Mouse (Mus musculus) embryonic facial prominence, embryonic 13.5 days (tissue): Measurements from ENCODE around the gene Cyp3a41a. TPM values are rescaled to one million over a fixed set of nuclear protein-coding genes. Genes with fewer than 3 reads are reported as not detected.
"Not testable (repeated sequence)": the region's sequence is repeated elsewhere in the genome, so short reads cannot be mapped to it uniquely, and the experiment has no call there.

ENCODE experiments used
- ATAC-seq: fragments of 200-750 bp; cut with Nextera tagmentation; 2 replicates; pipeline ENCODE4 v1.8.0; 2017; ENCODE audit warnings: low read depth; ENCODE audit not compliant: insufficient number of reproducible peaks, insufficient read depth, low FRiP score, low TSS enrichment
- H3K27ac ChIP-seq: fragments of 300-500 bp; sonication (generic); 2 replicates; pipeline ENCODE4 v1.5.1; 2015; ENCODE audit warnings: moderate library complexity, mild to moderate bottlenecking, inconsistent platforms
- H3K27me3 ChIP-seq: fragments of 300-500 bp; sonication (generic); 2 replicates; pipeline ENCODE4 v1.6.1; 2015; ENCODE audit warnings: mild to moderate bottlenecking, inconsistent platforms
- H3K36me3 ChIP-seq: fragments of 300-500 bp; sonication (generic); 2 replicates; pipeline ENCODE4 v1.6.1; 2015; ENCODE audit warnings: mild to moderate bottlenecking, inconsistent platforms
- H3K4me1 ChIP-seq: fragments of 300-500 bp; sonication (generic); 2 replicates; pipeline ENCODE4 v1.6.1; 2015; ENCODE audit warnings: inconsistent platforms
- H3K4me2 ChIP-seq: fragments of 300-500 bp; sonication (generic); 2 replicates; pipeline ENCODE4 v1.6.1; 2015; ENCODE audit warnings: moderate library complexity, mild to moderate bottlenecking, inconsistent platforms
- H3K4me3 ChIP-seq: fragments of 300-500 bp; sonication (generic); 2 replicates; pipeline ENCODE4 v1.5.1; 2015; ENCODE audit warnings: mild to moderate bottlenecking, inconsistent platforms
- H3K9ac ChIP-seq: fragments of 300-500 bp; sonication (generic); 2 replicates; pipeline ENCODE4 v1.6.1; 2015; ENCODE audit warnings: mild to moderate bottlenecking, inconsistent platforms
- H3K9me3 ChIP-seq: fragments of 300-500 bp; sonication (generic); 2 replicates; pipeline ENCODE4 v1.6.1; 2016; ENCODE audit warnings: inconsistent platforms
- WGBS: fragments of 180-500 bp; shearing (Covaris S2); methylation state at CpG from one replicate; pipeline ENCODE4 v1.1.7; 2015; ENCODE audit warnings: mixed read lengths; 5-methylcytosine and 5-hydroxymethylcytosine counted together
- polyA plus RNA-seq: library from polyadenylated mRNA; unstranded; fragments of >200 nt; fragmentation: Nextera tagmentation; extraction: Ambion mirVana; gene quantifications from 2 replicates; pipeline ENCODE4 v1.2.1, GENCODE M21; 2015

The Cyp3a41a gene
- polyA plus RNA-seq = not detected in 2 replicates

DNA sequence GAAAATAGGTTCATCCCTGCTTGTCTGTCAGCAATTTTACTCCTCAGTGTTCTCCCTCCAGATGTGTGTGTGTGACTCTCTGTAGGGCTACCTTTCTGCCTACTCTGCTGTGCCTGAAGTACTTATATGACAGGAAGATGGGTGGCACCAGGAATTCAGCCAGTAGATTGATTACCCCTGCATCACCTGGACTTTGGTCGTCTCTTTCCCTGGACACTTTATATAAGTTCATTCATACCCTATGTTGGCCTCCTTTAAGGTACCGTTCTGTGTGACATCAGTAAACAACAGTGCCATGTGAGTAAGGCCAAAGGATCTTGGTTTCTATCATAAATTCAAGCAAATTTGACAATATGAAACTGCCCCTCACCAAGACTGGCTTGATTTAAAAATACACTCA, at the start of gene Cyp3a41a:
Gene Cyp3a41a, minus strand, starts transcription at position 101 of the 400 bp plus-strand sequence.
- not testable (repeated sequence) for H3K4me2 ChIP-seq, H3K36me3 ChIP-seq, H3K9me3 ChIP-seq, ATAC-seq, H3K27ac ChIP-seq, H3K27me3 ChIP-seq, H3K4me3 ChIP-seq, H3K4me1 ChIP-seq, H3K9ac ChIP-seq
- WGBS = 79% methylated on average over 1 of the region's 2 CpGs

DNA sequence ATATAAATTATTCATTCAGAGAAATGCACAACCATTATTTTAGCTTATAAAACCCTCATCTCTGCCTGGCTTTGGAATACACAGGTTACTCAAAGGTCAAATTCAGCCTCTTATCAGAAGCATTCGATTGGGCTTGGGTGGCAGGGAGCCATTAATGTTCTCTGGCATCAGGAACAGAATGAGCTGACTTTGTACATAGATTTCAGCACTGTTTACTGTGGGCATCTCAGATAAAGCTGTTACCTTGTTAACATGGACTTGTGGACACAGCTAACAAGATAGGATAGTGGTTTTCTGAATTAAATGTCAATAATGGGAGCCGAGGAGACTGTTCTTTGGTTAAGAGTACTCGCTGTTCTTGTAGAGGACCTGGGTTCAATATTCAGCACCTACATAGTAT, 17.6 kb upstream of the Cyp3a41a start:
- H3K27me3 ChIP-seq, H3K4me1 ChIP-seq, H3K4me3 ChIP-seq, H3K9ac ChIP-seq, H3K4me2 ChIP-seq, H3K27ac ChIP-seq, H3K36me3 ChIP-seq, ATAC-seq, H3K9me3 ChIP-seq: not testable (repeated sequence)
- 78% methylated on average over 3 of the region's 3 CpGs for WGBS

DNA sequence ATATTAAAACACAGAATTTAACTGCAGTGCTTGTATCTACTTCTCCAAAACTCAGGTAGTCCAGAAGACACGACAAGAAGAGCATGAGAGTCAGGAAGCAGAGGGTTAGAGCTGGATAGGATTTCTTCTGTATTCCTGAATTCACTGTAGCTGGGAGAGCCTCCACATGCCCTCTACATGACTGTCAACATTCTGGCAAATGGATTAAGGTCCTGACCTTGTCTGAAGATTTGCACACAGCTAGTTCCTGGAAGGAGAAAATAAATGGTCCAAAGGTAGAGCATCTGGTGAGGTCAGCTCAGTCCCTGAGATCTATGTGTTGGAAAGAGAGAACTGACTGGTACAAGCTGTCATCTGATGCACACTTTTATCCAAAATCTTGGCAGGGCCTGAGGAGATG, 5.6 kb downstream of the Cyp3a41a start:
- not testable (repeated sequence) for H3K4me3 ChIP-seq, H3K4me2 ChIP-seq, H3K27ac ChIP-seq, ATAC-seq, H3K9ac ChIP-seq, H3K27me3 ChIP-seq, H3K36me3 ChIP-seq, H3K9me3 ChIP-seq, H3K4me1 ChIP-seq
- 21% methylated on average over 1 of the region's 1 CpGs for WGBS

DNA sequence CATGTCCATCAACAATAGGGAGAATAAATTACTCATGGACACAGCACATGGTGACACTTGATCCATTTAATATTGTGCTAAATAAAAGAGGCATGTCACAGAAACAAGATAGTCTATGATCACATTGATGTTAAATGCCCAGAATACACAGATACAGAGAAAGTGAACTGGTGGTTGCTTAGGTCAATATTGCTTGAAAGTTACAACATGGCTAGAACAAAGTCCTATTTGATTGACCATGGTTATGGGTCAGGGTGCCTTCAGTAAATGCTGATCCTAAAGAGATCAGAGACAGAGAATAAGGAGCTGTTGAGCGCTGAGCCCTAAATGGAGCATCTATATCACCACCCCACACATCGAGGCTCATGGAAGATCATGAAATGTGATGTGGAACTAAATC, 12.6 kb downstream of the Cyp3a41a start:
- WGBS = 75% methylated on average over 2 of the region's 2 CpGs

DNA sequence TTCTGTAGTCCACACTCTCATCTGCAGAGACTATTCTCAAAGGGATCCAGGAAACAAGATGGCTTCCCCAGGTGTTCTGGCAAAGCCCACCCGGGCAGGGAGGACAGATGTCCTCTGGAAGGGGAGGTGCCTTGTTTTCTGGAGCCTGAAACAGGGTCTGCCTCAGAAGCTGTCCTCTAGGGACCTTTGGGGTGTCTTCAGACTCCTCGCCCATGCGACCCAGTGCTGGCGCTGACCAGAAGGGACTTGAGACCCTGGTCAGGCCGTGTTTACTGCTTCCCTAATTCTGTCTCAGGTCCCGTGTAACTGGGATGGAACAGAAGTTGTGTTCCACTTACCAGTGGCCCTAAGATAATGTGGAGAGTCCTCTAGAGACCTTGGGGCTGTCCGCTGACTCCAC, 57.9 kb downstream of the Cyp3a41a start:
- no peak overlapping the region for H3K9ac ChIP-seq
- no peak overlapping the region for H3K4me3 ChIP-seq
- 86% methylated on average over 7 of the region's 7 CpGs for WGBS
- peaks cover 45% of the 10 kb centered on the region for H3K9me3 ChIP-seq
- no peaks in the 10 kb centered on the region for H3K4me1 ChIP-seq
- H3K36me3 ChIP-seq = 0 out of 2 replicates have a peak, but pooled peaks cover 2% of the 10 kb centered on the region
- no peak overlapping the region for H3K4me2 ChIP-seq
- ATAC-seq = peak; percentile 64
- no peaks in the 10 kb centered on the region for H3K27me3 ChIP-seq
- H3K27ac ChIP-seq = no peak overlapping the region

More for the DNA sequence above, 12.6 kb downstream of the Cyp3a41a start:
- not testable (repeated sequence) for H3K9me3 ChIP-seq, H3K27ac ChIP-seq, H3K4me3 ChIP-seq, H3K36me3 ChIP-seq, H3K9ac ChIP-seq, H3K4me2 ChIP-seq, H3K4me1 ChIP-seq, ATAC-seq, H3K27me3 ChIP-seq

DNA sequence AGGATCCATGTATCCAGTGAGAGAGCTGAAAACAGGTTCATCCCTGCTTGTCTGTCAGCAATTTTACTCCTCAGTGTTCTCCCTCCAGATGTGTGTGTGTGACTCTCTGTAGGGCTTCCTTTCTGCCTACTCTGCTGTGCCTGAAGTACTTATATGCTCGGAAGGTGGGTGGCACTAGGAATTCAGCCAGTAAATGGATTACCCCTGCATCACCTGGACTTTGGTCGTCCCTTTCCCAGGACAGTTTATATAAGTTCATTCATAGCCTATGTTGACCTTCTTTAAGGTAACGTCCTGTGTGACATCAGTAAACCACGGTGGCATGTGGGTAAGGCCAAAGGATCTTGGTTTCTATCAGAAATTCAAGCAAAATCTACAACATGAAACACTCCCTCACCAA, 72.2 kb downstream of the Cyp3a41a start:
- Histone ChIP-seq H3K4me2 (no peak overlapping the region), H3K27me3 (no peaks in the 10 kb centered on the region), H3K27ac (no peak overlapping the region), H3K9ac (no peak overlapping the region), H3K4me3 (no peak overlapping the region), H3K4me1 (no peaks in the 10 kb centered on the region), H3K9me3 (peaks cover 38% of the 10 kb centered on the region), H3K36me3 (no peaks in the 10 kb centered on the region)
- no peak for ATAC-seq
- 70% methylated on average over 4 of the region's 4 CpGs for WGBS

Other genes with a start within 250 kb of the Cyp3a41a start
- gene Cyp3a41b, start 135.4 kb downstream of the Cyp3a41a start, polyA plus RNA-seq = not detected in 2 replicates
- gene Cyp3a44, start 85.7 kb upstream of the Cyp3a41a start, polyA plus RNA-seq = not detected in 2 replicates
- 0.40 TPM in 1 of 2 replicates, not detected in the other for gene Cyp3a11, start 159.8 kb upstream of the Cyp3a41a start, polyA plus RNA-seq